Mouse (Mus musculus) neutrophil, adult 65 days (primary cell): ENCODE data around the gene Olfr1258. TPM values are rescaled to one million over a fixed set of nuclear protein-coding genes. Genes with fewer than 3 reads are reported as not detected.

Experiments
- total RNA-seq: library from RNA; stranded (reverse); gene quantifications from 2 replicates; pipeline ENCODE4 v1.2.4, GENCODE M21; 2023

The Olfr1258 gene
- total RNA-seq = not detected in 2 replicates

DNA sequence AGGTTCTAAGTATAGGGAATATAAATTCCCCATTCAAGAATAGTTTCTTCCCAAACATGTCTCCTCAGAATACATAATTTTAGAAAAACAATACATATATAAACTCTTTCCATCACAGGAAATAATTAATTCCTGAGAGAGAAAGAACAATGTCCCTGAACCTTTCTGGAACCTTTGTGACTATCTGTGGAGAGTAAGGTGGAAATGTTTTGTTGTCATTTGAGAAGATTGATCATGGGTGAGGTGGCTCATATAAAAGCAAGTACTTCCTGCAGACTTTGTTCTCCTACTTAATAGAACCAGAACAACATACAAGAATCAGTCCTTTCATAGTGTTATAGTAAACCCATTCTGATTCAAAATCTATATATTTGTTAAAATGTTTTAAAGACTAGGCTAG is at the start of gene Olfr1258:
TSS of gene Olfr1258 (plus strand) at position 301 of the 400 bp plus-strand sequence.

DNA sequence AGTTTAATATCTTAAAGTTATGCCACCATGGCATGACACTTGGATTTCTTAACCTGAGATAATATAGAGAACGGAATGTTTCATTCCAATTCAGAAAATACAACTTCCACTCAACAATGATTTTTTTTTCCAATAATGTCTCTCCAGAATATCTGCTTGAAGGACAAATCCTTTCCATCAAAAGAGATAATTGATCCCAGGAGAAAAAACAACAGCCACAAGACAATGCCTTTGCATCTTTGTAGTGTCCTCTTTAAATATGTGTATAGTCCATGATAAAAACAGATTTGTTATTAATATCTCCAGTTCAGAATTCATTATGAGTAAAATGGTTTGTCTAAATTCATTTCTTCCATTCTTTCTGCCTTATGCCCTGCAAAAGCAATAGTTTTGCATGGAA is 49.0 kb upstream of the Olfr1258 start, which contains the start of gene Olfr1257:
TSS of gene Olfr1257 (plus strand) at position 301 of the 400 bp plus-strand sequence.

DNA sequence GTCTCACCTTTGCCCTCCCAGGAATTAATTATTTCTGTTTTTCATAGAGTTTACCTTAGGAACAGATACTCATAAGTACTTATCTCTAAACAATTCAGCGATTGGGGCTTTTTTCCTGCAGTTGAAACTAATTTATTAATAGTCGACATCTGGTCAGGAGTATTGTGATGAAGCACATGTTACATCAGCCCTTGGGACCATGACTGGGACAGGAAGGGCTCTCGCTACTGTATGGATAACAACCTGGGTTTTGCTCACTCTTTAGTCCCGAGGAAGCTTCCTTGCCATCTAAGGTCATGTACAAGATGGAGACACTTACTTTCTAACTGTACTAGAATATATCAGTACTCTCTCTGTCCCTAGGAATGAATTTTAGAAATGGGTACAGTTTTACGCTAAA is 21.5 kb downstream of the Olfr1258 start, which contains the start of gene Olfr1259:
TSS of gene Olfr1259 (minus strand) at position 101 of the 400 bp plus-strand sequence.

DNA sequence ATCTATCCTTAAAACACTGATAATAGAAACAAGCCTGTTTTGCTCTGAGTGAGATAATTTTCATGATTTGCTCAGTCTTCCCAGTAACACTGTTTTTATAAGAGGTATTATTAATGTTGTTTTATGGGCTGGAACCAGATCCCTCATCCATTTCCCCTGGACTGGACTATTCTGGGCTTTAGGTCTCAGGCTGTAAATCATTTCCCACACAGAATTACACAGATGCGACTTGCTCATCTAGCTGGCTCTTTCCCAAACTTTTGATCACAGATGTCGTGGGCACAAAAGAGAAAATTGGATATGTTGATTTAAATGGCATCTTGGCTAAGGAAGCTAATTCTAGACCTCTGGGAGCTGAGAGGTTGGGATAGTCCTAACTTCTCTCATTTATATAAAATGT is 47.1 kb downstream of the Olfr1258 start, which contains the start of gene Olfr1260:
TSS of gene Olfr1260 (plus strand) at position 157 of the 400 bp plus-strand sequence.

Other genes starting within 250 kb of the Olfr1258 start
- gene Olfr1252, start 202.3 kb upstream of the Olfr1258 start, total RNA-seq = not detected in 2 replicates
- gene Olfr1253, start 170.2 kb upstream of the Olfr1258 start, total RNA-seq = not detected in 2 replicates
- gene Olfr1254, start 133.7 kb upstream of the Olfr1258 start, total RNA-seq = not detected in 2 replicates
- gene Olfr1255, start 115.3 kb upstream of the Olfr1258 start, total RNA-seq = not detected in 2 replicates
- gene Olfr1256, start 85.8 kb upstream of the Olfr1258 start, total RNA-seq = not detected in 2 replicates
- gene Olfr48, start 79.1 kb upstream of the Olfr1258 start, total RNA-seq = not detected in 2 replicates
- gene Olfr1257, start 48.9 kb upstream of the Olfr1258 start, total RNA-seq = not detected in 2 replicates
- not detected in 2 replicates for gene Olfr1259, start 21.4 kb downstream of the Olfr1258 start, total RNA-seq
- gene Olfr1260, start 47.0 kb downstream of the Olfr1258 start, total RNA-seq = not detected in 2 replicates
- not detected in 2 replicates for gene Olfr1261, start 63.9 kb downstream of the Olfr1258 start, total RNA-seq
- gene Olfr1262, start 72.8 kb downstream of the Olfr1258 start, total RNA-seq = not detected in 2 replicates
- gene Olfr1263, start 84.8 kb downstream of the Olfr1258 start, total RNA-seq = not detected in 2 replicates
- not detected in 2 replicates for gene Olfr1264, start 98.3 kb downstream of the Olfr1258 start, total RNA-seq
- gene Olfr1265, start 108.0 kb downstream of the Olfr1258 start, total RNA-seq = not detected in 2 replicates
- gene Olfr140, start 136.3 kb downstream of the Olfr1258 start, total RNA-seq = not detected in 2 replicates
- not detected in 2 replicates for gene Olfr1269, start 194.1 kb downstream of the Olfr1258 start, total RNA-seq
- not detected in 2 replicates for gene Olfr32, start 215.0 kb downstream of the Olfr1258 start, total RNA-seq
- not detected in 2 replicates for gene Olfr1270, start 225.8 kb downstream of the Olfr1258 start, total RNA-seq